Mouse (Mus musculus) central nervous system, embryonic 11.5 days (tissue): ENCODE data around the gene Gm4216. TPM values are rescaled to one million over a fixed set of nuclear protein-coding genes. Genes with fewer than 3 reads are reported as not detected.

Source experiments
- polyA plus RNA-seq: library from polyadenylated mRNA; depleted of rRNA; stranded (reverse); fragments of >200 nt; gene quantifications from 2 replicates; pipeline ENCODE4 v1.2.3, GENCODE M21; 2012; rRNA removed

The Gm4216 gene
- polyA plus RNA-seq: not detected in 2 replicates

DNA sequence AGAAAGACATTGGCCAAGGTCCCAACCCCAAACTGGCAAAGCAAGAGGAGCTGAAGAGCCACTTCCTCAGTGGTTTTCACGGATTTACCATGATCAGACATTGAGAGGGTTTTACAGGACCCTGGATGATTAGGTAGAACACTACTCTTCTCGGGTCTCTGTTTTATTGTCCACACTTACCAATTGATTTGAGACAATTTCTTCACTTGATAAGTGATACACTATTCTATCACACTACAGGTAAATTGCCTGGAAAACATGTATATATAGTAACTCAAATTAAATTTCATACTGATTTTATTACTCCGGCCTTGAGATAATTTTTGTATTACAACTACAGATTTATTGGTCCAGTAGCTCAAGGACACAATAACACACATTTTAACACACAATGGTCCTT lies at the start of gene Gm4216:
Gene Gm4216 (minus strand): TSS at position 101 of the 400 bp plus-strand sequence.

DNA sequence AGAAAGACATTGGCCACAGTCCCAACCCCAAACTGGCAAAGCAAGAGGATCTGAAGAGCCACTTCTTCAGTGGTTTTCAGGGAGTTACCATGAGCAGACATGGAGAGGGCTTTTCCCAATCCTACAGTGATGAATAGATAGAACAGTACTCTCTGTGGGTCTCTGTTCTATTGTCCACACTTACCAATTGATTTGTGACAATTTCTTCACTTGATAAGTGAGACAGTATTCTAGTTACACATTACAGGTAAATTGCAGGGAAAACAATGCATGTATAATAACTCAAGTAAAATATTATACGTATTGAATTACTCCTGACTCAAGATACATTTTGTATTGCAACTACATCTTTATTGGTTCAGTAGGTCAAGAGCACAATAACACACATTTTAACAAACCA lies 47.6 kb upstream of the Gm4216 start, which contains the start of gene Gm8720:
Gene Gm8720 (minus strand): TSS at position 101 of the 400 bp plus-strand sequence.

DNA sequence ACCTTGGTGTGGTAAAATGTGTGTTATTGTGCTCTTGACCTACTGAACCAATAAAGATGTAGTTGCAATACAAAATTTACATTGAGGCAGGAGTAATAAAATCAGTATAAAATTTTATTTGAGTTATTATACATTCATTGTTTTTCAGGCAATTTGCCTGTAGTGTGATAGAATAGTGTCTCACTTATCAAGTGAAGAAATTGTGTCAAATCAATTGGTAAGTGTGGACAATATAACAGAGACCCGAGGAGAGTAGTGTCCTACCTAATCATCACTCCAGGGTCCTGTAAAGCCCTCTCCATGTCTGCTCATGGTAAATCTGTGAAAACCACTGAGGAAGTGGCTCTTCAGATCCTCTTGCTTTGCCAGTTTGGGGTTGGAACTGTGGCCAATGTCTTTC lies 35.5 kb upstream of the Gm4216 start, which contains the start of gene Vmn1r163:
Gene Vmn1r163 (plus strand): TSS at position 301 of the 400 bp plus-strand sequence.

DNA sequence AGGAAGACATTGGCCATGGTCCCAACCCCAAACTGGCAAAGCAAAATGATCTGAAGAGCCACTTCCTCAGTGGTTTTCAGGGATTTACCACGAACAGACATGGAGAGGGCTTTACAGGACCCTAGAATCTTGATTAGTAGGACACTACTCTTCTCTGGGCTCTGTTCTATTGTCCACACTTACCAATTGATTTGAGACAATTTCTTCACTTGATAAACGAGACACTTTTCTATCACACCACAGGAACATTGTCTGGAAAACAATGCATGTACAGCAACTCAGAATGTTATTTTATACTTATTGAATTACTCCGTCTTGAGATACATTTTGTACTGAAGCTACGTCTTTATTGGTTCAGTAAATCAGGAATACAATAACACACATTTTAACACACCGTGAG lies 35.1 kb downstream of the Gm4216 start, which contains the start of gene Gm4214:
Gene Gm4214 (minus strand): TSS at position 101 of the 400 bp plus-strand sequence.

Other genes with a start within 250 kb of the Gm4216 start
- not detected in 2 replicates for gene Vmn1r158, start 229.1 kb downstream of the Gm4216 start, polyA plus RNA-seq
- not detected in 2 replicates for gene Vmn1r159, start 176.3 kb downstream of the Gm4216 start, polyA plus RNA-seq
- not detected in 2 replicates for gene Vmn1r160, start 148.7 kb downstream of the Gm4216 start, polyA plus RNA-seq
- not detected in 2 replicates for gene Gm4214, start 35.2 kb downstream of the Gm4216 start, polyA plus RNA-seq
- not detected in 2 replicates for gene Vmn1r163, start 35.6 kb upstream of the Gm4216 start, polyA plus RNA-seq
- gene Gm8720, start 47.5 kb upstream of the Gm4216 start, polyA plus RNA-seq: not detected in 2 replicates
- gene Gm10662, start 124.6 kb upstream of the Gm4216 start, polyA plus RNA-seq: not detected in 2 replicates
- not detected in 2 replicates for gene Vmn1r165, start 197.4 kb upstream of the Gm4216 start, polyA plus RNA-seq
- not detected in 2 replicates for gene Vmn1r166, start 231.8 kb upstream of the Gm4216 start, polyA plus RNA-seq